Mouse (Mus musculus) intestine, embryonic 16.5 days (tissue): ENCODE measurements at regions not wholly inside any gene's neighbourhood (a gene's known extent, or its start where the extent isn't known, plus 50 kb on each side); places are given as distances from the start of the nearest gene placed in this dataset.
"Not testable (repeated sequence)": the region's sequence is repeated elsewhere in the genome, so short reads cannot be mapped to it uniquely, and the experiment has no call there.

Experiments used
- ATAC-seq: fragments of 200-750 bp; cut with Nextera tagmentation; 2 replicates; pipeline ENCODE4 v1.8.0; 2017; ENCODE audit warnings: moderate TSS enrichment, moderate library complexity
- H3K27ac ChIP-seq: fragments of 300-500 bp; sonication (generic); 2 replicates; pipeline ENCODE4 v1.5.1; 2014; ENCODE audit warnings: mild to moderate bottlenecking, low read length
- H3K27me3 ChIP-seq: fragments of 300-500 bp; sonication (generic); replicated peaks from 2 replicates; pipeline ENCODE4 v1.6.1; 2014; ENCODE audit warnings: low read length, control low read depth, mixed read lengths; ENCODE audit not compliant: control insufficient read depth, insufficient read depth
- H3K36me3 ChIP-seq: fragments of 300-500 bp; sonication (generic); 2 replicates; pipeline ENCODE4 v1.6.1; 2014; ENCODE audit warnings: low read length, control low read depth; ENCODE audit not compliant: control insufficient read depth, insufficient read depth
- H3K4me1 ChIP-seq: fragments of 300-500 bp; sonication (generic); 2 replicates; pipeline ENCODE4 v1.6.1; 2014; ENCODE audit warnings: low read length, control low read depth, mixed read lengths; ENCODE audit not compliant: control insufficient read depth, insufficient read depth
- H3K4me2 ChIP-seq: fragments of 300-500 bp; sonication (generic); 2 replicates; pipeline ENCODE4 v1.6.1; 2014; ENCODE audit warnings: low read depth, low read length, control low read depth
- H3K4me3 ChIP-seq: fragments of 300-500 bp; sonication (generic); 2 replicates; pipeline ENCODE4 v1.5.1; 2014; ENCODE audit warnings: mild to moderate bottlenecking, low read length
- H3K9ac ChIP-seq: fragments of 300-500 bp; sonication (generic); 2 replicates; pipeline ENCODE4 v1.6.1; 2014; ENCODE audit warnings: low read depth, low read length
- H3K9me3 ChIP-seq: fragments of 300-500 bp; sonication (generic); 2 replicates; pipeline ENCODE4 v1.6.1; 2016; ENCODE audit warnings: low read length, control low read depth; ENCODE audit not compliant: control insufficient read depth
- WGBS: fragments of 180-500 bp; shearing (Covaris S2); extraction: QIAGEN DNeasy Blood & Tissue Kit; methylation state at CpG from one replicate; pipeline ENCODE4 v1.1.7; 2014; 5-methylcytosine and 5-hydroxymethylcytosine counted together

DNA sequence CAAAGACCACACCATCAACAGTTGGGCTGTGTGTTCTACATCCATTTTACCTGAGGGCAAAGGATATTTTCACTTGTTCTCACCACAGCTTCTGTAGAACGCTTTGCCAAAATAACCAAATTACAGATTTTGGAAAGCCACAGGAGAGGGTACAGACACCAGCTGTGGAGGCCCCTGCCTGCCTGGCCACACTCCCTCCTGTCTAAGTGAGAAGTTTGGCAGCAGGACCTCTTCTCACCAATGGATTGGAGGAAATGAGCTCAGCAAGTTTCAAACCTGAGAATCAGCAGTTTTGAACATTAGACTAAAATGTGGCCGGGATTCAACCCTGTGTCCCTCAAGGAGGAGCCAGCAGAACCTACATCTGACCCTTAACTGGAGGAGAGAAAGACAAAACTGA lies 206.2 kb upstream of the Plxna2 start:
- Histone ChIP-seq H3K27ac (no peak overlapping the region), H3K4me3 (no peak overlapping the region), H3K36me3 (no peaks in the 10 kb centered on the region), H3K9ac (no peak overlapping the region), H3K27me3 (no peaks in the 10 kb centered on the region), H3K9me3 (no peaks in the 10 kb centered on the region), H3K4me2 (no peak overlapping the region), H3K4me1 (no peaks in the 10 kb centered on the region)
- no peak for ATAC-seq
- 76% methylated on average over 2 of the region's 2 CpGs for WGBS

DNA sequence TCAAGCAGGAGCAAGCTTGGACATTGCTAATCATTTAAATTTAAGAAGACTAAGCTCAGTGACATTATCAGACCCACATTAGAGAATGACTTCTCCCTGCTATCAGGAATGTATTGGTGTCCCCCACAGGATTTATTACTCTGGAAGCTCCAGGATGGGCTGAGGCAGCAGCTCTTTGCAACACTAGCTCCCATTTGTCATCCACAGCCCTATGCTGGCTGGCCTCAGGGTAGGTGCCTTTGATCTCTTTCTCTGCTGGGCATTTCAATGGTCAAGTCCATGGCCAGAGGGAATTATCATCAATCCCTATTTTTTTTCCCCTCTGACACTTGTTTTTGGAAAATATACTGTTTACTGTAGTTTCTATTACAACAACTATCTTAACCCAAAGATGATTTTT lies 218.7 kb upstream of the Plxna2 start:
- no peak for ATAC-seq
- no peaks in the 10 kb centered on the region for H3K27me3 ChIP-seq
- no peaks in the 10 kb centered on the region for H3K36me3 ChIP-seq

GRCm38 (mm10) chr1:194396754-194397460 lies 221.1 kb upstream of the Plxna2 start:
- Histone ChIP-seq H3K27me3 (no peaks in the 10 kb centered on the region), H3K36me3 (no peaks in the 10 kb centered on the region), H3K4me2 (no peak overlapping the region), H3K4me1 (no peaks in the 10 kb centered on the region), H3K4me3 (no peak overlapping the region), H3K9ac (no peak overlapping the region), H3K9me3 (no peaks in the 10 kb centered on the region), H3K27ac (no peak overlapping the region)
- ATAC-seq, result no peak
- 69% methylated on average over 4 of the region's 4 CpGs for WGBS

More for the DNA sequence above, 218.7 kb upstream of the Plxna2 start:
- Histone ChIP-seq H3K4me1 (no peaks in the 10 kb centered on the region), H3K4me3 (no peak overlapping the region), H3K27ac (no peak overlapping the region), H3K4me2 (no peak overlapping the region), H3K9ac (no peak overlapping the region), H3K9me3 (no peaks in the 10 kb centered on the region)

DNA sequence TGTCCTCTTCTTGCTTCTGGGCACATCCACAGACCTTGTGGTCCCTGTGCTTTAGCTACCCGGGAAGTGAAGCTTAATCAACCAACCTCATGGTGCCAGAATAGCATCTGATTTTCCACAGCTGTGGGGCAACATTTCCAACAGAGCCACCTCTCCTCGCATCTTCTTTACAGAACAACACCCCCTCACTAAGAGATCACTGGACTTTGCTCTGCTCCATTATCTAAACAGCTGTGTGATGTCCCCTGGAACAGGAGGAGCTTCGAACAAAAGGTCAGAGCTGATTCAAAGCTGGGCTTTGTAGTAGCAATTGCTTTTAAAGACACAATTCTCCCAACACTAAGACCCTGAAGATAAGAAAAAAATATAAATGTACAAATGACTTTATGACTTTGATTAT lies 224.3 kb upstream of the Plxna2 start:
- no peak for ATAC-seq
- WGBS, result 45% methylated on average over 3 of the region's 3 CpGs
- no peaks in the 10 kb centered on the region for H3K4me1 ChIP-seq

GRCm38 (mm10) chr1:194390202-194390601 lies 227.8 kb upstream of the Plxna2 start:
- 80% methylated on average over 2 of the region's 2 CpGs for WGBS
- H3K27me3 ChIP-seq, result no peaks in the 10 kb centered on the region
- no peak overlapping the region for H3K9ac ChIP-seq
- ATAC-seq, result no peak
- no peak overlapping the region for H3K27ac ChIP-seq
- H3K4me1 ChIP-seq, result no peaks in the 10 kb centered on the region
- H3K4me2 ChIP-seq, result no peak overlapping the region
- H3K36me3 ChIP-seq, result no peaks in the 10 kb centered on the region
- H3K9me3 ChIP-seq, result no peaks in the 10 kb centered on the region
- H3K4me3 ChIP-seq, result no peak overlapping the region

More for the DNA sequence above, 224.3 kb upstream of the Plxna2 start:
- H3K4me3 ChIP-seq, result no peak overlapping the region
- no peaks in the 10 kb centered on the region for H3K27me3 ChIP-seq
- no peaks in the 10 kb centered on the region for H3K9me3 ChIP-seq
- H3K36me3 ChIP-seq, result no peaks in the 10 kb centered on the region
- H3K27ac ChIP-seq, result no peak overlapping the region
- H3K9ac ChIP-seq, result no peak overlapping the region
- no peak overlapping the region for H3K4me2 ChIP-seq

DNA sequence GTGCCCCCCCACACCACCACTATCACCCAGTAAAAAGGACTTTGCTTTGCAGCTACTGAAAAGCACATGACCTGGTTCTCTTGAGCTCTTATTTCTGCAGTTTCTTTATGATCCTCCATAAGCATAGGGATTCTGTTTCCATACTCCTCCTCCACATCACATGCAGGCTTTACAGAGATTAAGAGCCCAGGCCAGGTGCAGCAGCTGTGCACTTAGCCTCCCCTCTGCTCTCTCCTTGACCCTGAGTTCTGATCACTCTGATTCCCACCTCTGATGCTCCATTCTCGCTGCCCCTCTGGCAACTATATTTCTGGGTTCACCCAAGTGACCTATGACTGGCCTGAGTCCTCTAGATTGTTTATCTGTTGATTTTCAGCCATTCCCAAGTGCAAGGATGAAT lies 239.9 kb upstream of the Plxna2 start:
- no peaks in the 10 kb centered on the region for H3K9me3 ChIP-seq
- no peak overlapping the region for H3K4me2 ChIP-seq
- WGBS, result 62% methylated on average over 1 of the region's 1 CpGs
- H3K36me3 ChIP-seq, result no peaks in the 10 kb centered on the region
- no peak overlapping the region for H3K9ac ChIP-seq
- no peak overlapping the region for H3K27ac ChIP-seq
- H3K4me1 ChIP-seq, result no peaks in the 10 kb centered on the region
- no peak overlapping the region for H3K4me3 ChIP-seq
- ATAC-seq, result no peak
- no peaks in the 10 kb centered on the region for H3K27me3 ChIP-seq

GRCm38 (mm10) chr1:194373511-194373910 lies 244.5 kb upstream of the Plxna2 start:
- not testable (repeated sequence) for ATAC-seq, H3K4me2 ChIP-seq, H3K4me1 ChIP-seq, H3K9me3 ChIP-seq, H3K36me3 ChIP-seq, H3K27me3 ChIP-seq, H3K27ac ChIP-seq, H3K4me3 ChIP-seq, H3K9ac ChIP-seq
- WGBS, result 87% methylated on average over 4 of the region's 4 CpGs

- ATAC-seq, result no peak
- WGBS, result 59% methylated on average over 5 of the region's 5 CpGs
- Histone ChIP-seq H3K36me3 (no peaks in the 10 kb centered on the region), H3K4me2 (no peak overlapping the region), H3K9ac (no peak overlapping the region), H3K9me3 (no peaks in the 10 kb centered on the region), H3K27me3 (no peaks in the 10 kb centered on the region), H3K4me1 (no peaks in the 10 kb centered on the region), H3K27ac (no peak overlapping the region), H3K4me3 (no peak overlapping the region)
These were observed 254.1 kb upstream of the Plxna2 start for GRCm38 (mm10) chr1:194363917-194364316.

- ATAC-seq, result no peak; the same call in 1 of the 2 replicates
- H3K4me2 ChIP-seq, result no peak overlapping the region
- no peak overlapping the region for H3K9ac ChIP-seq
- no peak overlapping the region for H3K4me3 ChIP-seq
- no peaks in the 10 kb centered on the region for H3K27me3 ChIP-seq
- no peaks in the 10 kb centered on the region for H3K36me3 ChIP-seq
- no peak overlapping the region for H3K27ac ChIP-seq
- H3K4me1 ChIP-seq, result no peaks in the 10 kb centered on the region
- H3K9me3 ChIP-seq, result no peaks in the 10 kb centered on the region
- 17% methylated on average over 1 of the region's 1 CpGs for WGBS
These were observed 254.8 kb upstream of the Plxna2 start for GRCm38 (mm10) chr1:194363129-194363768.

- Histone ChIP-seq H3K9me3 (no peaks in the 10 kb centered on the region), H3K4me2 (no peak overlapping the region), H3K9ac (no peak overlapping the region), H3K27me3 (no peaks in the 10 kb centered on the region), H3K4me3 (no peak overlapping the region), H3K36me3 (no peaks in the 10 kb centered on the region), H3K27ac (no peak overlapping the region), H3K4me1 (no peaks in the 10 kb centered on the region)
- ATAC-seq, result no peak
These were observed 255.7 kb upstream of the Plxna2 start for GRCm38 (mm10) chr1:194362298-194362697.
